Mouse (Mus musculus) forebrain, embryonic 11.5 days (tissue): ENCODE data around the gene Inafm1. TPM values are rescaled to one million over a fixed set of nuclear protein-coding genes. Genes with fewer than 3 reads are reported as not detected.
"Not testable (repeated sequence)": the region's sequence is repeated elsewhere in the genome, so short reads cannot be mapped to it uniquely, and the experiment has no call there.

Experiments
- ATAC-seq: fragments of 200-750 bp; cut with Nextera tagmentation; replicated peaks from 2 replicates; pipeline ENCODE4 v1.8.0; 2017; ENCODE audit warnings: moderate TSS enrichment; ENCODE audit not compliant: low FRiP score
- DNase-seq: peaks from one replicate; pipeline ENCODE4 v3.0.0-alpha.2; 2017; ENCODE audit warnings: low spot score
- H3K27ac ChIP-seq: fragments of 300-500 bp; sonication (generic); 2 replicates; pipeline ENCODE4 v1.5.1; 2014; ENCODE audit warnings: low read depth, low read length
- H3K27me3 ChIP-seq: fragments of 300-500 bp; sonication (generic); 2 replicates; pipeline ENCODE4 v1.6.1; 2014; ENCODE audit warnings: mild to moderate bottlenecking, low read length, mixed read lengths; ENCODE audit not compliant: control insufficient read depth, insufficient read depth
- H3K36me3 ChIP-seq: fragments of 300-500 bp; sonication (generic); 2 replicates; pipeline ENCODE4 v1.6.1; 2014; ENCODE audit warnings: mild to moderate bottlenecking, low read length, moderate library complexity, mixed read lengths; ENCODE audit not compliant: control insufficient read depth, insufficient read depth
- H3K4me1 ChIP-seq: fragments of 300-500 bp; sonication (generic); replicated peaks from 2 replicates; pipeline ENCODE4 v1.6.1; 2014; ENCODE audit warnings: low read length, mixed read lengths; ENCODE audit not compliant: control insufficient read depth, insufficient read depth
- H3K4me2 ChIP-seq: fragments of 300-500 bp; sonication (generic); 2 replicates; pipeline ENCODE4 v1.6.1; 2014; ENCODE audit warnings: low read depth, mild to moderate bottlenecking, low read length, moderate library complexity, mixed read lengths; ENCODE audit not compliant: severe bottlenecking
- H3K4me3 ChIP-seq: fragments of 300-500 bp; sonication (generic); 2 replicates; pipeline ENCODE4 v1.5.1; 2014; ENCODE audit warnings: low read depth, low read length
- H3K9ac ChIP-seq: fragments of 300-500 bp; sonication (generic); 2 replicates; pipeline ENCODE4 v1.6.1; 2014; ENCODE audit warnings: low read length
- H3K9me3 ChIP-seq: fragments of 300-500 bp; sonication (generic); 2 replicates; pipeline ENCODE4 v1.6.1; 2016; ENCODE audit warnings: low read length, mixed read lengths; ENCODE audit not compliant: control insufficient read depth
- WGBS: fragments of 180-500 bp; shearing (Covaris S2); extraction: QIAGEN DNeasy Blood & Tissue Kit; methylation state at CpG from one replicate; pipeline ENCODE4 v1.1.7; 2014; 5-methylcytosine and 5-hydroxymethylcytosine counted together
- polyA plus RNA-seq: library from polyadenylated mRNA; unstranded; fragments of >200 nt; fragmentation: Nextera tagmentation; extraction: Ambion mirVana; gene quantifications from 2 replicates; pipeline ENCODE4 v1.2.1, GENCODE M21; 2014

The Inafm1 gene
- polyA plus RNA-seq, 1 experiment from 2014 or later: 11.6 TPM

GRCm38 (mm10) chr7:16312011-16312671 is 38.7 kb upstream of the Inafm1 start:
- H3K27me3 ChIP-seq: no peaks in the 10 kb centered on the region
- ATAC-seq (peak; percentile 31), DNase-seq (peak; percentile 84)
- H3K9ac ChIP-seq: peak overlapping the region; percentile 92
- peak overlapping the region; percentile 67 for H3K4me3 ChIP-seq
- no peaks in the 10 kb centered on the region for H3K36me3 ChIP-seq
- peaks cover 28% of the 10 kb centered on the region for H3K4me1 ChIP-seq
- 0% methylated on average over 44 of the region's 49 CpGs for WGBS
- H3K27ac ChIP-seq: peak overlapping the region; percentile 88
- H3K4me2 ChIP-seq: peak overlapping the region; percentile 99
- no peaks in the 10 kb centered on the region for H3K9me3 ChIP-seq

GRCm38 (mm10) chr7:16311453-16312004 is 38.1 kb upstream of the Inafm1 start:
- Histone ChIP-seq H3K36me3 (no peaks in the 10 kb centered on the region), H3K9ac (peak overlapping the region; percentile 92), H3K4me2 (peak overlapping the region; percentile 99), H3K27ac (peak overlapping the region; percentile 88), H3K4me1 (peaks cover 28% of the 10 kb centered on the region), H3K27me3 (no peaks in the 10 kb centered on the region), H3K4me3 (peak overlapping the region; percentile 67), H3K9me3 (no peaks in the 10 kb centered on the region)
- DNase-seq (no peak), ATAC-seq (no peak)
- WGBS: under 1% methylated on average over 14 of the region's 14 CpGs

- DNase-seq (peak; percentile 71), ATAC-seq (no peak)
- Histone ChIP-seq H3K9me3 (no peaks in the 10 kb centered on the region), H3K4me1 (peaks cover 28% of the 10 kb centered on the region), H3K9ac (peak overlapping the region; percentile 53), H3K36me3 (no peaks in the 10 kb centered on the region), H3K27ac (0 out of 2 replicates have a peak overlapping the region, but pooled peaks have one; percentile 12), H3K27me3 (no peaks in the 10 kb centered on the region), H3K4me2 (peak overlapping the region; percentile 99), H3K4me3 (peak overlapping the region; percentile 67)
- WGBS: 1% methylated on average over 30 of the region's 31 CpGs
Observed at GRCm38 (mm10) chr7:16310521-16311452, 37.4 kb upstream of the Inafm1 start.

GRCm38 (mm10) chr7:16310020-16310520 is 36.7 kb upstream of the Inafm1 start:
- Histone ChIP-seq H3K4me3 (peak overlapping the region; percentile 67), H3K9me3 (no peaks in the 10 kb centered on the region), H3K4me2 (peak overlapping the region; percentile 99), H3K9ac (peak overlapping the region; percentile 53), H3K4me1 (peaks cover 28% of the 10 kb centered on the region), H3K27me3 (no peaks in the 10 kb centered on the region), H3K27ac (no peak overlapping the region), H3K36me3 (no peaks in the 10 kb centered on the region)
- WGBS: under 1% methylated on average over 43 of the region's 56 CpGs
- no peak; the same call in 1 of the 2 replicates for ATAC-seq
- DNase-seq: peak; percentile 90

- no peaks in the 10 kb centered on the region for H3K9me3 ChIP-seq
- peaks cover 28% of the 10 kb centered on the region for H3K4me1 ChIP-seq
- WGBS: under 1% methylated on average over 60 of the region's 61 CpGs
- H3K27ac ChIP-seq: peak overlapping the region; percentile 25; the same call in 1 of the 2 replicates
- no peaks in the 10 kb centered on the region for H3K27me3 ChIP-seq
- DNase-seq: peak; percentile 88
- H3K4me2 ChIP-seq: peak overlapping the region; percentile 99
- H3K9ac ChIP-seq: peak overlapping the region; percentile 53
- H3K4me3 ChIP-seq: peak overlapping the region; percentile 67
- ATAC-seq: peak; percentile 10
- H3K36me3 ChIP-seq: no peaks in the 10 kb centered on the region
Observed at GRCm38 (mm10) chr7:16309318-16310019, 36.1 kb upstream of the Inafm1 start.

GRCm38 (mm10) chr7:16308555-16309317 is 35.3 kb upstream of the Inafm1 start:
- no peak for ATAC-seq

GRCm38 (mm10) chr7:16308093-16308492 is 34.7 kb upstream of the Inafm1 start, which contains the start of gene Bbc3:
Gene Bbc3, plus strand, starts transcription at chr7:16308393.
- H3K27ac ChIP-seq: peak within 1 kb of the TSS; percentile 25; the same call in 1 of the 2 replicates

More at GRCm38 (mm10) chr7:16308555-16309317, 35.3 kb upstream of the Inafm1 start:
- WGBS: 51% methylated on average over 16 of the region's 16 CpGs
- Histone ChIP-seq H3K27me3 (no peaks in the 10 kb centered on the region), H3K4me3 (peak overlapping the region; percentile 67), H3K27ac (peak overlapping the region; percentile 25; the same call in 1 of the 2 replicates), H3K4me1 (peaks cover 28% of the 10 kb centered on the region), H3K36me3 (no peaks in the 10 kb centered on the region), H3K9me3 (no peaks in the 10 kb centered on the region), H3K9ac (peak overlapping the region; percentile 53), H3K4me2 (peak overlapping the region; percentile 99)
- no peak for DNase-seq

More at GRCm38 (mm10) chr7:16308093-16308492, 34.7 kb upstream of the Inafm1 start, which contains the start of gene Bbc3:
- ATAC-seq, H3K27me3 ChIP-seq, DNase-seq, H3K9me3 ChIP-seq, H3K36me3 ChIP-seq: not testable (repeated sequence)
- 92% methylated on average over 1 of the region's 1 CpGs for WGBS
- Histone ChIP-seq H3K4me1 (peaks cover 27% of the 10 kb centered on the region), H3K4me3 (peak within 1 kb of the TSS; percentile 67), H3K9ac (peak within 1 kb of the TSS; percentile 53), H3K4me2 (peak within 1 kb of the TSS; percentile 99)
